Mouse (Mus musculus) C2C12 (cell line): ENCODE measurements around the gene Nrxn1. TPM values are rescaled to one million over a fixed set of nuclear protein-coding genes. Genes with fewer than 3 reads are reported as not detected.

Experiments
- H3K27me3 ChIP-seq: one replicate; pipeline ENCODE4 v1.6.1; 2011; ENCODE audit not compliant: control insufficient read depth, insufficient read depth, insufficient read length
- H3K36me3 ChIP-seq: one replicate; pipeline ENCODE4 v1.6.1; 2011; ENCODE audit not compliant: control insufficient read depth, insufficient read depth
- H3K4me3 ChIP-seq: one replicate; pipeline ENCODE4 v1.5.1; 2011; ENCODE audit warnings: mild to moderate bottlenecking, control low read depth; ENCODE audit not compliant: poor library complexity, insufficient read depth, severe bottlenecking
- H3K79me2 ChIP-seq: one replicate; pipeline ENCODE4 v1.6.1; 2011; ENCODE audit not compliant: control insufficient read depth, insufficient read depth
- H3K79me3 ChIP-seq: one replicate; pipeline ENCODE4 v1.6.1; 2011; ENCODE audit warnings: low read depth, control low read depth
- H3ac ChIP-seq: one replicate; pipeline ENCODE3; 2011; ENCODE audit warnings: low read depth; ENCODE audit not compliant: control insufficient read depth, insufficient read length
- CEBPB ChIP-seq: IDR thresholded peaks from one replicate; pipeline ENCODE4 v1.6.1; 2011; ENCODE audit warnings: low read depth, mild to moderate bottlenecking, control low read depth, moderate library complexity
- CTCF ChIP-seq: IDR thresholded peaks from one replicate; pipeline ENCODE4 v1.5.1; 2011; ENCODE audit not compliant: control insufficient read depth, insufficient read depth, insufficient read length
- FOSL1 ChIP-seq: IDR thresholded peaks from one replicate; pipeline ENCODE4 v1.8.0; 2011; ENCODE audit warnings: mild to moderate bottlenecking, low read length; ENCODE audit not compliant: poor library complexity, insufficient read depth, severe bottlenecking
- MAX ChIP-seq: IDR thresholded peaks from one replicate; pipeline ENCODE4 v1.6.1; 2011; ENCODE audit warnings: mild to moderate bottlenecking, control low read depth
- MYOD1 ChIP-seq: IDR thresholded peaks from one replicate; pipeline ENCODE4 v1.6.1; 2011; ENCODE audit warnings: low read depth; ENCODE audit not compliant: control insufficient read depth, insufficient read length
- MYOG ChIP-seq: IDR thresholded peaks from one replicate; pipeline ENCODE4 v1.6.1; 2011; ENCODE audit not compliant: control insufficient read depth, insufficient read length; ENCODE audit errors: extremely low read depth
- USF1 ChIP-seq: IDR thresholded peaks from one replicate; pipeline ENCODE4 v1.6.1; 2011; ENCODE audit warnings: low read depth, mild to moderate bottlenecking, control low read depth, moderate library complexity
- polyA plus RNA-seq: library from polyadenylated mRNA; unstranded; fragments of >200 nt; fragmentation: generic; extraction: Trizol; gene quantifications from one replicate; pipeline ENCODE4 v1.2.1, GENCODE M21; 2012; ENCODE audit warnings: missing spikeins

Gene Nrxn1
- polyA plus RNA-seq, 1 experiment = 0.22 TPM

- Histone ChIP-seq H3K79me2 (no peaks in the 10 kb centered on the region), H3K36me3 (no peaks in the 10 kb centered on the region), H3K27me3 (no peaks in the 10 kb centered on the region), H3K79me3 (no peaks in the 10 kb centered on the region), H3K4me3 (no peak overlapping the region), H3ac (no peak overlapping the region)
- TF ChIP-seq CEBPB (no peak), MYOD1 (no peak), USF1 (no peak), CTCF (no peak), MAX (no peak), FOSL1 (no peak), MYOG (no peak)
These were observed 430.6 kb downstream of the Nrxn1 start for GRCm38 (mm10) chr17:90662318-90662717.

DNA sequence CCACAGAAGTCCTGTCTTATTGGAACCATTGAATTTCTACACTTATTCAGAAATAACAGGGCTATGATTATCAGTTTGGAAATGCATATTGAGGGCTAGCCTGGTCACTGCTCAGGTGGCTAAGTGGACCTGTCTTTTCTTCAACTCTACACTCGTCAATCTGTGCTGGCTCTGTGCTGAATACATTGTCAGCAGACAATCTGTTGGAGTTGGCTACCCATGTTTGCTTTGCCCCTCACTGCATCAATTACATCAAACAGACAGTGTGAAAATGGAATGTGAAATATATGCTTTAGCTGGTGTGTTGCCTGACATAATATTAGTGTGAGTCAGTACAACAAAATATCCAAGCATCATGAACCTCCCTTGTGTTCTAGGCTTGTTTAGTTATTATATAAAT, 438.4 kb downstream of the Nrxn1 start:
- no peaks in the 10 kb centered on the region for H3K79me3 ChIP-seq
- H3K4me3 ChIP-seq = no peak overlapping the region
- H3K36me3 ChIP-seq = no peaks in the 10 kb centered on the region
- no peaks in the 10 kb centered on the region for H3K27me3 ChIP-seq
- TF ChIP-seq USF1 (no peak), MYOG (no peak), CTCF (no peak), MYOD1 (no peak), FOSL1 (no peak), MAX (no peak)
- no peak overlapping the region for H3ac ChIP-seq
- no peaks in the 10 kb centered on the region for H3K79me2 ChIP-seq

DNA sequence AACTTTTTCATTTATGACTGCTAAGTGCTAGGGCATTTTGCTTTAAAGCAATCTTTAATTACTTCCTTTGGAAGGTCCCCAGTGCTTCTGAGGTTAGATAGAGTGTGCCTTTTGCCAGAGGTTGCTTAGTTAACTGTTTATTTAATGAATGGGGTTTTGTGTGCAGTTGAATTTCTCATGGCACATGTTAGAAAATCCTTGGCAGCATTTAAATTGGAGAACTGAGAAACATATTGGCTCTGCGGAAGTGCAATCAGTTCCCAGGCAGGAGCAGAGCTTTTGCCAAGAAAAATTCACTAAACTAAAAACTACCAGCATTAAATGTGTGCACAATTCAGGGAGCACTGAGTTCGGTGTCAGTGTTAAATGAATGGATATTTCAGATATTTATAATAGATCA, 439.5 kb downstream of the Nrxn1 start:
- H3K79me2 ChIP-seq = no peaks in the 10 kb centered on the region
- H3K4me3 ChIP-seq = no peak overlapping the region
- H3K79me3 ChIP-seq = no peaks in the 10 kb centered on the region
- no peaks in the 10 kb centered on the region for H3K27me3 ChIP-seq
- H3ac ChIP-seq = no peak overlapping the region
- TF ChIP-seq MYOG = no peak
- no peak for TF ChIP-seq MYOD1
- TF ChIP-seq MAX = no peak
- TF ChIP-seq FOSL1 = no peak
- no peak for TF ChIP-seq CTCF
- TF ChIP-seq USF1 = no peak
- H3K36me3 ChIP-seq = no peaks in the 10 kb centered on the region

DNA sequence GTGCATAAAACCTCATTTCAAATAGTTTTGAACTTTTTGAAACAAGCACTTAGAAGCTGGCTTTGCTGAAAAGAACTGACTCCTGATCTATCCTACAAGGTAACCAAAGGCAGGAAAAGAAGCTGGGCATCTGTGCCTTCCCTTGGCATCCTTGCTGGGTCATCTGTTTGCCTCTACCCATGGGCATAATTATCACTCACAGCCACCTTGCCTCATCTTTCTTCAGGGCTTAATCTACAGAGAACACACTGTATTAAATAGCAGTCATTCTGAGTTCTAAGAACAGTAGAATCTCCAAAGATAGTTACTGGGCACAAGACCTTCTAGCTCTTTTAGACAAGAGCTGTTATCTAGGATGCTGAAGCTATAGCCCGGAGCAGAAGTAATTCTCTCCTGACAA, 442.6 kb downstream of the Nrxn1 start:
- Histone ChIP-seq H3K79me3 (no peaks in the 10 kb centered on the region), H3K27me3 (no peaks in the 10 kb centered on the region), H3K4me3 (no peak overlapping the region), H3ac (no peak overlapping the region), H3K36me3 (no peaks in the 10 kb centered on the region), H3K79me2 (no peaks in the 10 kb centered on the region)
- TF ChIP-seq FOSL1 (no peak), CEBPB (no peak), CTCF (no peak), MYOG (no peak), USF1 (no peak), MYOD1 (no peak), MAX (no peak)

GRCm38 (mm10) chr17:90638970-90639524, 453.8 kb downstream of the Nrxn1 start:
- H3K36me3 ChIP-seq = no peaks in the 10 kb centered on the region
- no peaks in the 10 kb centered on the region for H3K79me3 ChIP-seq
- no peak for TF ChIP-seq FOSL1
- TF ChIP-seq MAX = no peak
- no peak for TF ChIP-seq MYOG
- TF ChIP-seq CTCF = no peak
- no peak for TF ChIP-seq MYOD1
- no peak for TF ChIP-seq CEBPB
- TF ChIP-seq USF1 = no peak
- H3K4me3 ChIP-seq = no peak overlapping the region
- H3ac ChIP-seq = no peak overlapping the region
- H3K27me3 ChIP-seq = no peaks in the 10 kb centered on the region
- no peaks in the 10 kb centered on the region for H3K79me2 ChIP-seq

GRCm38 (mm10) chr17:90638183-90638727, 454.6 kb downstream of the Nrxn1 start:
- H3K79me3 ChIP-seq = no peaks in the 10 kb centered on the region
- H3K36me3 ChIP-seq = no peaks in the 10 kb centered on the region
- H3K27me3 ChIP-seq = no peaks in the 10 kb centered on the region
- no peaks in the 10 kb centered on the region for H3K79me2 ChIP-seq
- TF ChIP-seq USF1 = no peak
- no peak for TF ChIP-seq CEBPB
- no peak for TF ChIP-seq MYOG
- TF ChIP-seq MYOD1 = no peak
- no peak for TF ChIP-seq CTCF
- H3K4me3 ChIP-seq = no peak overlapping the region
- H3ac ChIP-seq = no peak overlapping the region
